Mouse (Mus musculus): ENCODE results near the gene Leo1.

DNA sequence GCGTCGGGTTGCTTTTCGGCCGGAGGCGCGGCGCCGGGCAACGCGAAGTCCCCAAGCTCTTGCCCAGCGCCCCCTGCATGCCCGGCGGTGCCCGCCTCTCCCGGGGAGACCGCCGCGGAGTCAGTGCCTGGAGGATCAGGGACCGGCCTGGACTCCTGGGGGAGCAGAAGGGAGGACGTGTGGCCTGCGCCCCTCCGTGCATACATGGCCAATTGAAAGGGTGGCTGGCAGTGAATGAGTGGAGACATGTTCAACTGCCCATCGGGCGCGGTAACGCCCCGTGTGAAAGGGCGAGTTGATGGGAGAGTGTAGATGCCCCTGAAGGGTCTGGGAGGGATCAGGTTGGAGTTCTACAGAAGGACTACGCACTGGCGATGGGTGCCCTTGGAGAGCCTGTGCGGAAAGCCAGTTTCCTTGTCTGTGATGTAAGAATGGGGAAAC lies 387 bp downstream of the Leo1 start:
- TF ChIP-seq CTCF (IDR thresholded peaks at IDR 0.05; ENCODE audit: control insufficient read depth, insufficient read depth, low read length) (no peak), POLR2A (IDR thresholded peaks at IDR 0.05; ENCODE audit: borderline replicate concordance, control insufficient read depth, low read depth, low read length) (no peak)

Data from bone marrow, adult 2 months (tissue).